In the genomic region with DNA sequence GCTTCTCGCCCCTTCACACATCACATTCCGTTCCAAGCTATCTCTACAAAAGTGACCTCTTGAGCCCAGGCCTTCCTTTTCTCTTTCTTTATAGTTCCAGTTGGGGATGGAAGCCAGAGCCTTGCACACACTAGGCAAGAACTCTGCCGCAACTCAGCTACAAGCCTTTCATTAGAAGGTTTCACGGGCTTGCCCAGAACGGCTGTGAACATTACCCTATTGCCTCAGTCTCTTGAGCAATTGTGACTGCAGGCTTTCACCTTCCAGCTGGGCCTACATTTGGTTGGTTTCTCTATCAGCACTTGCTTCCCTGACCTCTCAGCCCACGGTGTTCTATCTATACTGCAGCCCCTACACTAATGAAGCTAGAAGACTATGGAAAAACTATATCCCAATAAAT, we compare ENCODE assay signal across 29 mouse cellular contexts. TPM values are rescaled to one million over a fixed set of nuclear protein-coding genes. Genes with fewer than 3 reads are reported as not detected.
A peak's percentile ranks its signal among the peaks of the same experiment; 100 is the strongest.
DNase-seq lines count a peak whose midpoint lies in the region; ATAC-seq and TF ChIP-seq lines count a peak whose summit lies in the region.
"Had no signal": no experiment of that assay in that cellular context is flagged by ENCODE, and none has a peak within 500 bp of the region (broad histone marks: within the 10 kb centered on the region; RNA-seq: fewer than 3 reads in every experiment).

No protein-coding gene starts in this region.

- no peaks in the 10 kb centered on the region for H3K9me3 ChIP-seq in liver, embryonic 11.5 days (ENCODE audit: control insufficient read depth, low read length)
- H3K9me3 ChIP-seq in liver, embryonic 14.5 days (ENCODE audit: control insufficient read depth, low read length), result no peaks in the 10 kb centered on the region
- H3K9me3 ChIP-seq: forebrain, embryonic 12.5 days; hindbrain, embryonic 10.5 days; intestine, embryonic 15.5 days; kidney, embryonic 15.5 days; midbrain, embryonic 13.5 days; neural tube, embryonic 13.5 days had no signal

- WGBS in liver, embryonic 11.5 days, result 73% methylated on average over 6 of the region's 6 CpGs
- WGBS in liver, embryonic 14.5 days (ENCODE audit: insufficient replicate concordance), result 58% methylated on average over 6 of the region's 6 CpGs

- no peaks in the 10 kb centered on the region for H3K27me3 ChIP-seq in liver, embryonic 11.5 days (replicated peaks; ENCODE audit: control insufficient read depth, insufficient read depth, low read length)
- H3K27me3 ChIP-seq in liver, embryonic 14.5 days (ENCODE audit: control insufficient read depth, insufficient read depth, low read length), result no peaks in the 10 kb centered on the region
- H3K27me3 ChIP-seq: forebrain, embryonic 12.5 days; intestine, embryonic 15.5 days; kidney, embryonic 15.5 days; midbrain, embryonic 13.5 days; neural tube, embryonic 13.5 days had no signal

- H3K4me2 ChIP-seq in liver, embryonic 11.5 days, result no peak overlapping the region
- H3K4me2 ChIP-seq in liver, embryonic 14.5 days (ENCODE audit: low read depth), result no peak overlapping the region
- H3K4me2 ChIP-seq: forebrain, embryonic 12.5 days; intestine, embryonic 15.5 days; kidney, embryonic 15.5 days; midbrain, embryonic 13.5 days; neural tube, embryonic 13.5 days had no signal

- H3K9ac ChIP-seq in liver, embryonic 11.5 days (ENCODE audit: low read depth, low read length), result no peak overlapping the region
- no peak overlapping the region for H3K9ac ChIP-seq in liver, embryonic 14.5 days (replicated peaks)
- H3K9ac ChIP-seq: forebrain, embryonic 12.5 days; forebrain, postnatal 0 days; intestine, embryonic 15.5 days; kidney, embryonic 15.5 days; midbrain, embryonic 13.5 days; neural tube, embryonic 13.5 days had no signal

- peak; percentile 25 for DNase-seq in adrenal gland, postnatal 14 days
- no peak for DNase-seq in adrenal gland, postnatal 25 days
- peak; percentile 5 for DNase-seq in liver
- DNase-seq in liver, embryonic 11.5 days (ENCODE audit: low spot score), result no peak
- DNase-seq in liver, embryonic 14.5 days (ENCODE audit: low read depth in 3 of 3, low spot score in 3 of 3), result no peak
- peak; percentile 15 for DNase-seq in yolk sac, embryonic 10.5 days (ENCODE audit: low spot score)
- no peak for DNase-seq in right cerebral cortex, adult 2 months (ENCODE audit: low spot score in 2 of 2)
- no peak for DNase-seq in gastrocnemius, postnatal 10 days
- DNase-seq: cerebellum, adult 2 months; cerebellum, postnatal 14 days; forebrain, postnatal 0 days; heart, postnatal 14 days; layer of hippocampus, postnatal 36 days; lung, adult 2 months; lung, postnatal 10 days; right cerebral cortex, postnatal 25 days; spleen, adult 18-20 months; thymus, adult 18-20 months; thymus, postnatal 36 days had no signal

- no peak for ATAC-seq in liver, embryonic 11.5 days (replicated peaks; ENCODE audit: low FRiP score)
- peak; percentile 39; the same call in 1 of the 2 replicates for ATAC-seq in liver, embryonic 14.5 days (ENCODE audit: insufficient read depth)
- ATAC-seq: forebrain, postnatal 0 days; hindbrain, postnatal 0 days; intestine, embryonic 15.5 days; midbrain, embryonic 13.5 days had no signal

- H3K36me3 ChIP-seq in liver, embryonic 11.5 days (ENCODE audit: control insufficient read depth, insufficient read depth, low read length), result no peaks in the 10 kb centered on the region
- H3K36me3 ChIP-seq in liver, embryonic 14.5 days (replicated peaks; ENCODE audit: control insufficient read depth, insufficient read depth, low read depth), result no peaks in the 10 kb centered on the region
- H3K36me3 ChIP-seq: forebrain, embryonic 12.5 days; hindbrain, embryonic 10.5 days; intestine, embryonic 15.5 days; kidney, embryonic 15.5 days; midbrain, embryonic 13.5 days; neural tube, embryonic 13.5 days had no signal

- no peak for TF ChIP-seq EP300 in liver, embryonic 14.5 days (IDR thresholded peaks at IDR 0.05; ENCODE audit: low read depth)

- no peak overlapping the region for H3K27ac ChIP-seq in liver, embryonic 11.5 days (ENCODE audit: low read depth, low read length)
- no peak overlapping the region for H3K27ac ChIP-seq in liver, embryonic 14.5 days
- H3K27ac ChIP-seq: forebrain, embryonic 12.5 days; hindbrain, embryonic 10.5 days; hindbrain, postnatal 0 days; intestine, embryonic 15.5 days; kidney, embryonic 15.5 days; macrophage; midbrain, embryonic 13.5 days; neural tube, embryonic 13.5 days; stomach, postnatal 0 days had no signal

- no peaks in the 10 kb centered on the region for H3K4me1 ChIP-seq in liver, embryonic 11.5 days (replicated peaks; ENCODE audit: control insufficient read depth, insufficient read depth, low read length)
- peaks cover 0 to 2% of the 10 kb centered on the region in 2 experiments; a peak in 2 of 4 replicates for H3K4me1 ChIP-seq in liver, embryonic 14.5 days (replicated peaks; ENCODE audit: control insufficient read depth in 2 of 2, insufficient read depth in 2 of 2, low read length in 1 of 2)
- H3K4me1 ChIP-seq: forebrain, embryonic 12.5 days; hindbrain, embryonic 10.5 days; neural tube, embryonic 13.5 days had no signal

- no peak for TF ChIP-seq CTCF in liver, embryonic 14.5 days (IDR thresholded peaks at IDR 0.05; ENCODE audit: low read depth)

- H3K4me3 ChIP-seq in liver, embryonic 11.5 days (ENCODE audit: low read depth, low read length), result no peak overlapping the region
- H3K4me3 ChIP-seq in liver, embryonic 14.5 days (ENCODE audit: insufficient read depth in 1 of 2, low read depth in 2 of 2, low read length in 2 of 2), result no peak overlapping the region
- H3K4me3 ChIP-seq: erythroblast, embryonic 14.5 days; forebrain, embryonic 12.5 days; hindbrain, embryonic 10.5 days; intestine, embryonic 15.5 days; kidney, embryonic 15.5 days; midbrain, embryonic 13.5 days; neural tube, embryonic 13.5 days had no signal

RNA-seq across cellular contexts. Expression of a gene that starts 58.9 kb away (rescaled TPM):
- total RNA-seq in adrenal gland, postnatal 14 days (2021), result 19.8 and 24.6 TPM in 2 replicates
- total RNA-seq in adrenal gland, postnatal 25 days (2021), result 24.2 and 25.2 TPM in 2 replicates
- 18.9 and 19.7 TPM in 2 replicates for polyA plus RNA-seq in liver, embryonic 11.5 days (2014; fragmentation: Nextera tagmentation; extraction: Ambion mirVana)
- 5.8 and 7.9 TPM in 2 replicates for polyA plus RNA-seq in liver, embryonic 14.5 days (2012; rRNA removed)
- polyA plus RNA-seq in liver, embryonic 14.5 days (2014; fragmentation: Nextera tagmentation; extraction: Ambion mirVana), result 5.2 and 8.9 TPM in 2 replicates
- 10 to 100 TPM; 14.9 to 19.7 TPM for total RNA-seq in gastrocnemius, postnatal 10 days (2021)

Comparison
In these comparisons a context has a peak if more than half of its experiments do, and no peak if none do; other contexts are left out.
1. DNase-seq: peak in adrenal gland, postnatal 14 days (single experiment), liver (single experiment) and yolk sac, embryonic 10.5 days (single experiment); none in adrenal gland, postnatal 25 days (single experiment), liver, embryonic 11.5 days (single experiment), liver, embryonic 14.5 days (0 of 3), right cerebral cortex, adult 2 months (0 of 2) and gastrocnemius, postnatal 10 days (single experiment).